Mouse (Mus musculus) layer of hippocampus, postnatal 36 days (tissue): Measurements from ENCODE around the gene Fbxw5. TPM values are rescaled to one million over a fixed set of nuclear protein-coding genes. Genes with fewer than 3 reads are reported as not detected.

Experiments
- DNase-seq, 2 experiments: peaks; one replicate each; pipeline ENCODE4 v3.0.0; 2022
- total RNA-seq, 2 experiments: library from RNA; stranded (reverse); gene quantifications; 2 replicates each; pipeline ENCODE4 v1.2.3; 2021

Fbxw5 gene
- total RNA-seq, 2 experiments from 2014 or later, result 115 to 116 TPM

DNA sequence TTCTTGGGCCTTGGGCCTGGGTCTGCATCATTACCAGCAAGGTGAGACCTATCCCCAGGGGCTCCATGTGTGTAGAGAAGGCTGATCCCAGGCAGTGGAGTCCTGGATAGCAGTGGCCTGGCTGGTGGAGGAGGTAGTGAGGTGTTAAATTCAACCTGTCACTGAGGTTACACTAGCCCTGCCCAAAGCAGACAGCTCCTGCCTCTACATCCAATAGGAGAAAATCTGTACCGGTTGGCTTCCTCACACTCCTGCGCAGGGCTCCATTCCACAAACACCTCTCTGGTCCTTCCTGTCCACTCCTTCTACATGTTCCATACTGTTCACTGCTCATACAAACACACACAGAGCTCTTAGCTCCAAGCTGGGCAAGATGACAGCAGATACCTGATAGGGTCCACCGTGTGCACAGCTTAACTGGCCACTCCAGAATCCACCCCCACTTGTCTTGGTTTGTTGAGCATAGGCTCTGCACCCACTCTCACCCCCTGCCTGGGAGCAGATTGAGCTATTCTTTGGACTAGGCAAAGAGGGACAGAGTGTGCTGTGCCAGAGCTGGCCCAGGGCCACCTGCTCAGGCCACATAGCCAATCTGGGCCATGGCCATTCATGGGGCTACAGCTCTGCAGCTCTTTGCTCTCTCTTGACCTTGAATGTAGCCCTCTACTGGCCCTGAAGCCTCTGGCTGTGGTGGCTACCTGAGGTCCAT lies 22.4 kb upstream of the Fbxw5 start:
- peak; percentile 66 to 70 for DNase-seq

DNA sequence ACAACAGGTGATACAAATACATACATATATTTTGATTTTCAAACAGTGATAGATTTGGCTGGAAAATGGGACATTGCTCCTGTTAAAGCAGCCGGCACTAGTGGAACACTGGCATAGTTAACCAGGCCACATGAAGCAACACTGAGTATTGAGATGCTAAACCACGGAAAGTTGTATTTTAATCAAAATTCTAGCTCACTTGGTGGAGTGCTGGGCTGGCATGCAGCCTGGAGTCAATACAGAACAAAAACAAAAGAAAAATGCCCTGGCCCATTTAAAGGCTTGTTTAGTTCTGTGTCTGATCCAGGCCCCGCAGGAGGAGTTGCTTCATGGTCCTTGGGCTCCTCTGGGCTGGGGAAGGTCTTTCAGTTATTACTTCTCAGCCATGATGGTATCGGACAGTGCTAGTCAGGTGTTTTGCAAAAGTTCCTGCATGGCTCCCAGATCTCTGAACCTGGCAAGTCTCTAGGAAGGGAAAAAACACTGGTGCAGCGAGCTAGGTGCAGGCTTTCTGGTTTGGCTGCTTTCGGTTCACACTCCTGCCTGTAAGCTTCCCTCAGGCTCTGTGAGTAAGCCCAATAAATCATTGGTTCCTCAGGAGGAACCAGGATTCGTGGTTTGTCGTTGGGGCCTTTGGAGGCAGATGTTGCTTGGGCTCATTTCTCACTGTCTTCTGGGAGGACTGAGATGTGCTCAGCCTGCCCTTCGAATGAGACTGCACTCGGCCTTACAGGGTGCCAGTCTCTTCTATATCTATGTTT lies 20.8 kb upstream of the Fbxw5 start:
- DNase-seq, result no peak

DNA sequence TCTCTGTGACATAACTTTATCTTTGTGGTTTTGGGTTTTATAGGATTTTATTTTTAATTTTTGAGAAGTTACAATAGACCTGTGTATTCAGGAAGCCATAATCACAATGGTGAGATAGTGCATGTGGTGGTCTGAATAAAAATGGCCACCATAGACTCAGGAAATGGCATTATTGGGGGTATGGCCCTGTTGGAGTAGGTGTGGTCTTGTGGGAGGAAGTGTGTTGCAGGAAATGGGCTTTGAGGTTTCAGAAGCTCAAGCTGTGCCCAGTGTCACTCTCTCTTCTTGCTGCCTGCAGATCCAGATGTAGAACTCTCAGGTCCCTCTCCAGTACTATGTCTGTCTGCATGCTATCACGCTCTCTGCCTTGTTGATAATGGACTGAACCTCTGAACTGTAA lies 20.0 kb upstream of the Fbxw5 start:
- no peak for DNase-seq

DNA sequence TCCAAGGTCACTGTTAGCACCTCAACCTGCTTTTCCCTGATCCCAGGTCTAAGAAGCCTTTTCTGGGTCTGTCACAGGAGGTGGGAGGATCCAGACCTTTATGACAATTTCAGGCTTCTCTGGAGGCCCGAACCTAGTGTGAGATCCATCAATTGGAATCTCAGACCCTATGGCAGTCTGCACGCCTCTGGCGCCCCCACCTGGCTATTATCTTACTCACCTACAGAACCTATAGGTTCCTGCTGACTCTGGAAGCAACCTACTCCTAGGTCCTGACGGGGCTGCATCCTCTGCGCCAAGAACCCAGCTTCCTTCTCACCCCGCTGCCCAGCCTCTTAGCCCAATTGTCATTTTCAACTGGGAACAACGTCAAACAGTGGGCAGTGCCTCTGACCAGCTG lies 17.6 kb upstream of the Fbxw5 start:
- no peak for DNase-seq

DNA sequence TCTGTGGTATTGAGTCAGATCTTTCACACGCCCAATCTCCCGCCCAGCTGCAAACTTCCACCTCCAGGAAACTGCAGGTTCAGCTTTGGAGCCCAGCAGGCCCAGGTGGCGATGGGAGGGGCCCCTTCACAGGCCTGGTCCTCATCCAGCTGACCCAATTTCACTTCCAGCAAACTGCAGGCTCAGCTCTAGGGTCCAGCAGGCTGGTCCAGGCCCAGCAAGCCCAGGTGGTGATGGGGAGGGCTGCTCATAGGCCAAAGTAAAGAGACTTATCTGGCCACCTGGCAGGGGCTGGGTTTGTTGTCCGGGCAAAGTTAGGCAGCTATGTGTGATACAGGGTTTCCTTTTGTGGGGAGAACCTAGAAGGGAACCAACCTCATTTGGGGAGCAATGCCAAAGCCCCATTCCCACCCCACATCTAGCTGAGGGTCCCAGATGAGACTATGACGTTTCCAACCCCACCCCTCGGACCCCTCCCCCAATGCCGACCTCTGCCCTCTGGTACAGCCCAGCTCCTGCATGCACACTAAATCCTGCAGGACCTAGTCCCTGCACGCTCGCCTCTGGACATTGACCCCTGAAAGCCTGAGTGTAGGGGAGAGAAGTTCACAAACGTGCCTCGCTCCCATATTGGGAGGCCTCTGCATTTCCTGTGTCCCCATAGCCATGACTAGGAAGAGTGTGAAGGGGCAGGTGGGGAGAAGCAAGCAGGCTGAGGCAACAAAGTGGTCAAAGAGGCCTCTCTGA lies 15.5 kb upstream of the Fbxw5 start:
- no peak for DNase-seq

DNA sequence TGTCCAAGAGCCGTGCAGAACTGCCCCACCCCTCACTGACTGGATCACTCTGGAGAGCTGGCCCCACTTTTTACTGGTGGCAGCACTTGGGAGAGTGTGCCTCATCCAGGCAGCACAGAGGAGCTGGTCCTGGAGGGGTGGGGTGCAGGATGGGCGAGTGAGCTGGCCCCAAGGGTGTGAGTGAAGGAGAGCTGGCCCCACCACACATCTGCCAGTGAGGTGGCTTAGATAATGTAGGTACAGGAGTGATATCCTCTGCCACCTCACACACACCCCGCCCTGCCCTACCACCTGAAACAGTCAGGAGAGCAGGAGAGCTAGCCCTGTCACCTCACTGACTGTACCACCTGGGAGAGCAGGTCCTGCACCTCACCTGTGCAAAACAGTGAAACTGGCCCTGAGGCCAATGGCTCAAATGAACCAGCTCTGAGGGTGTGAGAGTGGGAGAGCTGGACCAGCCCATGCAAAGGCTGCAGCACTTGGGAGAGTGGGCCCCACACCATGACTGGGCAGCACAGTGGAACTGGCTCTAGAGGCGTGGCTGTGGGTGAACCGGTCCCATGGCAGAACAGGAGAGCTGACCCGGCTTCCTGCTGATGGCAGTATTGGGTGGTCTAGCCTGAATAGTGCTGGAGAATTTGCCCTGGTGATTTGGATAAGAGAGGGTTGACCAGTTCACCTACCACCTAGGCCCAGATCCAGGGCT lies 12.4 kb upstream of the Fbxw5 start:
- no peak for DNase-seq

DNA sequence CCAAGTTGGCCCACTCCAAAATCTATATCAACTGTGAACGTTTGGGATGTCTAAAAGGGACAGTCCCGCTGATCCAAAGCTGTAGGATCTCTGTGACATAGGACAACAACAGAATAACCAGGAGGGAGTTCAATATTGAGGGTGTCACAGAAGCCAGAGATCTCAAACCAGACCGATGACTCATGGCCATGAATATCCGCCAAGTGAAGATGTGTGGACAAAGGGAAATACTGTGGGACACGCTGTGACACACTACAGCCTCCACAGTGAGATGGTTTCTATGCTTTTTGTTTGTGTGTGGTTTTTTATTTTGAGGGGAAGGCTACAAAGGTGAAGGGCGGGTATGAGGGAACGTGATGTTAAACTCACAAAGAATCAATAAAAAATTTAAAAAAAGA lies 11.9 kb upstream of the Fbxw5 start:
- no peak for DNase-seq

DNA sequence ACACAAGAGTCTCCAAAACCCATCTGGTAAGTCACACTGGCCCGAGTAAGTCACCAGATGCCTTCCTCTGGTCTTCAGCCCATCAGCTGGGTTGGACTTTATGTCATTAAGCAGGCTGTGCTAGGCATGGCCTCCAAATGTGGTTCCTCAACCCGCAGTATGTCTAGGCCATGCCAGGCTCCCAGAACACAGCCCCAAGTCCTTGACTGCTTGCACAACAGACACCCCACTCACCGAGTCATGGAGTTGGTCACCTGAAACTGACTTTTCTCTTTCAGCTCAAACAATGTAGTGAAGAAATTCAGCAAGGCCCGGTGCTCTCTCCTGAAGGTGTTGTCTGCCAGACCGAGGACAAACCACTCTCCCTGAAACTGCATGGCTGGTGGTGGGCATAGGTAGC lies 7.6 kb upstream of the Fbxw5 start:
- DNase-seq, result no peak

DNA sequence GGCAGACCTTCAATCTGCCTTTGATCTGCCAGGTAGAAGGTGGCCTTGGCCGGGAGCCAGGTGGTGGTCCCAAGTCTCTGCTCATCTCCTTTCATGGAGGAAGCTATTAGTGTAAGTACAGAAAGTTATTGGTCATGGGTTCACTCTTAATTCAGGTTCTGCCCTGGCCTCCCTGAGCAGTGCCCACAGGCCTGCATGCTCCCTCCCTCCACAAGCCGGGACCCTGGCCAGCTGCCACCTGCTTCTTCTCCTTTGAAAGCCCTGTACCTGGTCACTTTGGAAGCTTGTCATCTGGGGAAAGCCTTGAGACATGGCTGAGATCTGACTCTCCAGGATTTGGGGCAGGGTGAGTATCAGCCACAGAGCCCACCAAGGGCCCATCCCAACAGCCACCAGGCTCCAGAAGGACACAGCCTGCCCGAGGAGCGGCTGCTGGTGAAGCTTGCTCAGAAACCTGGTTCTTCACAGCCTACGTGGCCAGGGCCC lies 7.0 kb upstream of the Fbxw5 start, which contains the start of gene Lcn12:
Lcn12 (minus strand) TSS at position 436 of the 486 bp plus-strand sequence.
- no peak for DNase-seq

DNA sequence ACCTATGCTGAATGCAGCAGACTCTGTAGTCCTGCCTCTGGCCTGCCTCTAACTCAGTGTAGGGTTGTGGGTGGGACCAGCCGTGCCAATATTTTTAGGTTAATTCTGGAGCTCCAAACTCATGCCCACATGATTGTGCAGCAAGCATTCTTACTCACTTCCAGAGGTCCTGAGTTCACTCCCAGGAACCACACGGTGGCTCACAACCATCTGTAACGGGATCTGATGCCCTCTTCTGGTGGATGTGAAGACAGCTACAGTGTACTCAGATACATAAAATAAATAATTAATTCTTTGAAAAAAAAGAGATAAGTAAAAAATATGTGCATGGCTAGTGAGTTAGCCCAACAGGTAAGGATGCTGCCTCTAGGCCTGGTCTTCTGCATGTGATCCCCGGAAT lies 4.1 kb upstream of the Fbxw5 start:
- no peak for DNase-seq

DNA sequence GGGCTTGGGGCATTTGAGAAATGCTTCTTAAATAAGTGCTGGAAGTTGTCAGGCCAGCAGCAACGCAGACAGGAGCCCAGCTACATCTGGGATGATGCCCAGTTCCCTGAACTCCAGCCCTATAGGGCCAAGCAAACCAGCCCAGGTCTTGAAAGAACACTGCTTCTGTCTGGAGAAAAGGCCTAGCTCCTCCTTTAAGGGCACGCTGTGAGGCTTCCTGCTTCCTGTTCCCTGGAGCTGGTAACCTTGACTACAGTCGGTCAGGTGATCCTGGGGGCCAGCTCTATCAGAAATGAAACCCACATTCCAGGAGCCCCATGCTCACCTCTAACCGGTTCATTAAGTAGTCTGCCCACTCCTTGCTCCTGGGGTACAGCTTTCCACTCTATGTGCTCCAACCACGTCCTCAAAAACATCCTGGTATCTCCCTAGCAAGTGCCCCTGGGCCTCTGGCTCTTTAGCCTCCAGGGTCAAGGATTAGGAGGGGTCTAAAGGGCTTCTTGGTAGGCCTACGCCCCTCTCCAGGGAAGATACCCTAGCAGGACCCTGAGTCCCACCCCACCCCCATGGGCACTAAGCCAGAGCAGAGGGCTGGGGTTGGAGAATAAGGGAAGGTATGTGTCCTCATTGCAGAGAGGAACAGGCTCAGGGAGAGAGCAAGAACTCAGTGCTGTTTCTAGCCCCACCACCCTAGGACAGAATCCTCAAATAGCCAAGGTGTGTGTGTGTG lies 2.5 kb upstream of the Fbxw5 start:
- no peak for DNase-seq

DNA sequence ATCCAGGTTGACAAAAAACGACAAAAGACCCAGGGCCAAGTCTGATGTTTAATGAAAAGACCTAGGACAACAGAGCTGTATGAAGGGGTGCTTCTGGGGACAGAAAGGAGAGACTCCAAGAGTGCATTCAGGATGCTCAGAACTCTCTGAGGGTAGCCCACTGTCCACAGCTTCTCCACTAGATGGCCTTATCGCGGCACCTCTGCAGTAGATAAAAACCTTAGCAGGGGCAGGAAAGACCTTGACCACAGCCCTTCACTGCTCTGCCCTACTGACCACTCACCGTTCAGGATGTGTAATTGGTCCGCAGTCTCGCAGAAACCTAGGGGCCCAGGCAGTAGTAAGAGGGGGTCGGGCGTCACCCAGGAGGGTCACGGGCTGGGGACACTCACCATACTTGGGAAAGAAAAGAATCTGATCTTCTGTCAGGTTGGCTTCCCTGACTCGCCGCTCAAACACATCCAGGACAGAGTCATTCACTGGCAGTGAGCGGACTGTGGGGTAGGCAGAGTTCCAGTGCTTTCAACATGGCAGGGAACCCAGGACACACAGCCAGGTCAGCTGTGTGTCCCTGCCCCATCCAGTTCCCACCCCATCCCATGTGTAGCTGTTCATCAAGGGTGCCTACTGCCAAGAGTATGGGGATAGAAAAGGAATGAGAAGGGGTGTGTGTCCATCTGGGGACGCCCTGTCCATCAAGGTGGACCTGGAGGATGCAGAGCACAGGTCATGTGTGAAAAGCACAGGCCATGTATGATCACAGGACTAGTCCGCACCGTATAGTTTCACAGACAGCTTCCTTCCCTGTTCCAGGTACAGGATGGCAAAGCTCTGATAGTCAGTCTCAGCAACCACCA lies 1.7 kb upstream of the Fbxw5 start:
- DNase-seq, result no peak

DNA sequence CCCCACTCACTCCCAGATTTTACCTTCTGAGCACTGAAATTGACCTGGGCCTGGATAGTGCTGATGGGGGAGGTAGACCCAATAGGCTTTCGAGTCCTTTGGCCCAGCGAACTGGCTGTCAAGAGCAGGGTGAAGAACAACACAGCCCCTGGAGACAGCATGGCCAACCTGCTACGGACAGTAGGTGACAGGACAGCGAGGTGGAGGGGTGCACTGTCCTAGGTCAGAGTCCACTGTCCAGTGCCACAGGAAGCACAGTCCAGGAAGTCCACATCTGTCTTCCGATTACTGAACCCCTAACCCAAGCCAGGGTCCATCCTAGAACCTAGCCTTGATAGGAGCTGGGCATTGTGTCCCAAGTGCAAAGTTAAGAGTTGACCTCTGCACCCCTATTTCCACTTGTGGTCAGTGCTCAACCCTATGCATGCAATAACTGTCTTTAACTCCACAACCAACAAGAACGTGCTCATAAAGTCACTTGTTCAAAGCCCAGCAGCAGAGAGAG lies 427 bp upstream of the Fbxw5 start:
- DNase-seq, result no peak

DNA sequence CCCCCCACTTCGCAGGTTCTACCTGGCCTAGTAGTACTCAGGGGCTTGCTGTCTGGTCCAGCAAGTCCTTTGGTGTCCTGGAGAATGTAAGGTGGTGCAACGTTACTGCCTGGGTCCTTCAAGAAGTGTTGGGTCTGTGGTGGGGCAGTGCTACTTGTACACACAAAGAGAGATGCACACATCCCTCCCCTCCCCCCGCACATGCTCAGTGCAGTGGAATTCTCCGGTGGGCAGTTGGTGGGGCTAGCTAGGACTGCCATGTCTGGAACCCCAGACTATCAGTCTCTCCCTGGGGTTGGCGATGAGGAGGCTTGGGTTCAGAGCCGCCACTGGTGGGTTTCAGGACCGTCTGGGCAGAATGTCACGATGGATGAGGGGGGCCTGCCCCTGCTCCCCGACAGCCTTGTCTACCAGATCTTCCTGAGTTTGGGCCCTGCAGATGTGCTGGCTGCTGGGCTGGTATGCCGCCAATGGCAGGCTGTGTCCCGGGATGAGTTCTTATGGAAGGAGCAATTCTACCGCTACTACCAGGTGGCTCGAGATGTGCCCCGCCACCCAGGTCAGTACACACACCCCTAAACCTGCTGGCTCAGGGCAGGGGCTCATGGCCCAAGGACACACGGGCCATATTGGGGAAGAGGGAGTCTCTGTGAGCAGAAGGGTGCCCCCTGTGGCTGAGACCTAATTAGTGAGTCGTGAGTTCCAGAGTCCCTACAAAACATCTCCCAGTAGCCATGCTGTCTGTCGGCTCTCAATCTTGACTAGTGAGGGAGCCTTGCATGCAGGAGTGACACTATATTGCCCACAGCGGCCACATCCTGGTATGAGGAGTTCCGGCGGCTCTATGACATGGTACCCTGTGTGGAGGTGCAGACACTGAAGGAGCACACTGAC lies 1.3 kb downstream of the Fbxw5 start, which contains the start of gene C8g:
C8g (minus strand) TSS at position 127 of the 894 bp plus-strand sequence.
- DNase-seq, result peak in 1 of 2 experiments; percentile 16

DNA sequence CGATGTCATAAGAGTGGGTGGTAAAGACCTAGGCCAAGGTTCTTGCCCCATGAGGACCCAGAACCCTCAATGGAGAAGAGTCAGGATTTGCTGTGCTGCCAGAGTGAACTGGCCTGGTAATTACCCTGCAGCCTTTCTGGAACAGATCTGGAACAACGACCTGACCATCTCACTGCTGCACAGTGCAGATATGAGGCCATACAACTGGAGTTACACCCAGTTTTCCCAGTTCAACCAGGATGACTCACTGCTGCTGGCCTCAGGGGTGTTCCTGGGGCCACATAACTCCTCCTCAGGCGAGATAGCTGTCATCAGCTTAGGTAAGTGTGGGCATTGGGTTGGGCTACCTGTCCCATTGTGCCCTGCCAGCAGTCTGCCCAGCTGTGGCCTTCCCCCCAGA lies 2.2 kb downstream of the Fbxw5 start:
- no peak for DNase-seq

DNA sequence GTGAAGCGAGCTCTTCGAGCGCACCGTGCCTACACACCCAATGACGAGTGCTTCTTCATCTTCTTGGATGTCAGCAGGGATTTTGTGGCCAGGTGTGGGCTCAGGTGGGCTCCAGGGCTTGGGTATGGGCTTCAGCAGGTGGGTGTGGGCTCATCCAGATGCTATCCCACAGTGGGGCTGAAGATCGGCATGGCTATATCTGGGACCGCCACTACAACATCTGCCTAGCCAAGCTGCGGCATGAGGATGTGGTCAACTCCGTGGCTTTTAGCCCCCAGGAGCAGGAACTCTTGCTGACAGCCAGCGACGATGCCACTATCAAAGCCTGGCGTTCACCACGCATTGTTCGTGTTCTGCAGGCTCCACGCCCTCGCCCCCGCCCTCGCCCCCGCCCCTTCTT lies 4.0 kb downstream of the Fbxw5 start:
- no peak for DNase-seq

DNA sequence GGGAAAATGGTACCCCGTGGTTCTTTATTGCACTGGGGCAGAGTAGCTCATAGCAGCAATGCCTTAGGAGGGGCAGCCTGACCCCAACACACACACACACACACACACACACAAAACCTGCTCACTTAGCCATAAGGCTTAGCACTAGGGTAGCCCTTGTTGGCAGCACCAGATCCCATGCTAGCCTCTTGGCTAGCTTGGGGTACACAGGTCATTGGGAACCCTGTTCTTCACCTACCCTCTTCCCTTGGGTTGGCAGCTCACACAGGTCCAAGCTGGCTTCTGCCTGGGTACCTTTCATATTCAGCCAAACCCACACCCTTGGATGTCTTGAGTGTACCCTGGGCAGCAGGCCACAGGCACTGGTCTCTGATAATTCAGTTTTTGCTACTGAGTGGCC lies 4.5 kb downstream of the Fbxw5 start:
- DNase-seq, result no peak

DNA sequence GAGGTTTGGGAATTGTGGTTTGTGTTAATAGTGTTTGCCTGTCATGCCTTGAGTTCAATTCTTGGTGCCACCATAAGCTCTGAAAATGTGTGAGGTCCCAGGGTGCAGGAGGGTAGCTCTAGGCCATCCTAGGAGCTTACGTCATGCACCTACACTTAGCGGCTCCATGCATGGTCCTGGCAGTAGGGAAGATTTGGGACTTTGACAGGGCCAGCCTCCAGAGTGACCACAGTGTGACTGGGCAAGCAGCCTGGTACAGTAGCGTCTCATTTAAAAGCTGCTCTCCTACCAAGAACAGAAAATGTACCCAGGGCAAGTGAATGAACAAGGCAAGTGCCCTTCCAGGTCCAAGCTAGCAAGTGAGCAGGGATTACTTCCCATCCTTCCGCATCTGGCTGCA lies 5.3 kb downstream of the Fbxw5 start:
- no peak for DNase-seq

DNA sequence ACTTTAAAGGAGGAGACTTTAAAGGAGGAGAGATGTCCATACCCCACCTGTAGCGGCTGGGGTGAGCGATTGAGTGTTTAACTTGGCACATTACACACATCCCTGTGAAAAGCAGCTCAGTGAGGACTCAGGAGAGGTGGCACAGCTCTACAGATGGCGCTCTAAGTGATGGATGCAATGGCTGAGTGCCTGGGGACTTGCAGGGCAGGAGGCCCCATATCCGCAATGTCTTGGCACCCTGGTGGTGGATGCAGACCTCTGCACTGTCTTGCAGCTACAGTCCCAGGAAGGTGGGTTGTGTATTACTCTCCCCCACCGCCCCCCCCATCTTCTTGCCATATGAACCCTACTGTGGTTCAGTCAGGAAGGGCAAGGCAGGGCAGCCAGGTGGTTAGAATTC lies 6.4 kb downstream of the Fbxw5 start:
- no peak for DNase-seq

DNA sequence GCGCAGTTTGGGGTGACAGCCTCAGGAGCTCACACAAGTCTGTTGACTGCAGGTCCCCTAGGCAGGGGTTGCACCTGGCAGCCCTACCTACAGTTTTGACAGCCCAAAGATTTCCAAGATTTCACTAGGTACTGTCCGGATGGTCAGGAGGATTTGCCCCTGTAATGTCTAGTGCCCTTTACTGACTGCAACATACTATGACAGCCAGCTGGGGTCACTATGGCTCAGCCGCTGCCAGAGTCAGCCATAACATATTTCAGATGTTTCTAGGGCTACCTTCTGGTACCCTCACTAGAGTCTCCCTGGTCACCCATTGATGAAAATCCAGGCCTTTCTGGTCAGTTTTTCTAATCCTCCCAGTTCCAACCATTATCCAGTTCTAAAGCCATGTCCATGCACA lies 9.4 kb downstream of the Fbxw5 start:
- no peak for DNase-seq
